Mouse (Mus musculus) thymus, adult 2 months (tissue): Measurements from ENCODE around the gene Prok1.

ENCODE experiments used
- CTCF ChIP-seq: fragments of 200-500 bp; IDR thresholded peaks from 2 replicates; pipeline ENCODE4 v1.5.1; 2012; ENCODE audit warnings: mild to moderate bottlenecking, control low read depth, low read length, moderate library complexity, borderline replicate concordance; ENCODE audit not compliant: control insufficient read depth, poor library complexity, insufficient read depth; ENCODE audit errors: extremely low read depth
- POLR2A ChIP-seq: fragments of 200-500 bp; IDR thresholded peaks from 2 replicates; pipeline ENCODE4 v1.6.1; 2012; ENCODE audit warnings: mild to moderate bottlenecking, low read length, control low read depth, moderate library complexity; ENCODE audit not compliant: control insufficient read depth, poor library complexity, insufficient read depth; ENCODE audit errors: extremely low read depth

- no peak for TF ChIP-seq CTCF
- no peak for TF ChIP-seq POLR2A
Observed at GRCm38 (mm10) chr3:107188226-107188899, 51.1 kb downstream of the Prok1 start.
